Mouse (Mus musculus) adrenal gland (tissue): ENCODE results near the gene Lcmt1.

Source experiments
- intact Hi-C: fragments of 180-260 bp; cut with DNase I; formaldehyde crosslinking; loops from one replicate; pipeline ENCODE4 v1.15.1; 2025
- long read RNA-seq, 2 experiments: library from polyadenylated mRNA; unstranded; transcript quantifications; one replicate each; pipeline ENCODE4 v2.0.0; 2020; ENCODE audit warnings: borderline replicate concordance in 1 of 2; ENCODE audit not compliant: insufficient replicate concordance in 1 of 2

Gene Lcmt1
- long read RNA-seq, experiment 1, transcript Lcmt1-201 (11 exons, 1,369 nt) = major isoform, 46 of 52 reads
- long read RNA-seq, experiment 1, partial matches to known transcripts = 2 of 52 reads
- long read RNA-seq, experiment 1, other reads (novel, unspliced or antisense) = 3 of 52 reads
- long read RNA-seq, experiment 2, transcript Lcmt1-201 (11 exons, 1,369 nt) = major isoform, 48 of 55 reads
- long read RNA-seq, experiment 2, partial matches to known transcripts = 2 of 55 reads
- long read RNA-seq, experiment 2, other reads (novel, unspliced or antisense) = 5 of 55 reads

DNA sequence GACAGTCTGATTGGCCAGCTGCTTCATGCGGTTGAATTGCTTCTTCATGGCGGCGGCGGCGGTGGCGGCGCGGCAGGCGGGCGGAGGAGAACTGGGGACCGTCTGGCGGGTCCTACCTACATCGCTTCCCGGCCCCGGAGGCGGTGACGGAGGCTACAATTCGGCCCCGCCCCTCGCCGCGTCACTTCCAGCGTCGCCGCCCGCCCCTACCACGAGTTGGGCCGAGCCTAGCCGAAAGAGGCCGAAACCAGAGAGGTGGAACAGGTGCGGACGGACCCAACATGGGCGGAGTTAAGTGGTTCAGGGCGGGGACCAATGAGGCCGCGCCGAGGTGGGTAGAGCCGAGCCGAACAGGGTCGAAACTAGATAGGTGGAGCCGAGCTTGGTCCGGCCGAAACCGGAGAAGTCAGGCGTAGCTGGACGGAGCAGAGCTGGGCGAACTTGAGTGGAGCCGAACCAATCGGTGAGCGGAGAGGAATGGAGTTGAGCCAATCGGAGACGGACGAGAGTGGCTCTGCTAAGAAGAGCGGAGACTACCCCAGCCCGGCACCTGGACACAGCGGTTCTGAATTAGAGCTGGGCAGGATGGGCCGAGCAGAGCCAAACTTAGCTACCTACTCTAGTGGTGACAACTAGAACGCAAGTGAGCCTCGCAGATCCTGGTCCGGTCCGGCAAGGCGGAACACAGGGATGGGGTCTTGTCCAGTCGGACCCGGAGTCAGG is at the start of gene Lcmt1, which contains the start of gene Arhgap17:
TSS of gene Lcmt1 (plus strand) at position 26 of the 723 bp plus-strand sequence.
TSS of gene Arhgap17 (minus strand) at position 157 of the 723 bp plus-strand sequence.
- intact Hi-C loops = loop anchor here (5.0 kb wide), 1 partner anchor 38 kb away; no protein-coding TSS in a partner anchor

DNA sequence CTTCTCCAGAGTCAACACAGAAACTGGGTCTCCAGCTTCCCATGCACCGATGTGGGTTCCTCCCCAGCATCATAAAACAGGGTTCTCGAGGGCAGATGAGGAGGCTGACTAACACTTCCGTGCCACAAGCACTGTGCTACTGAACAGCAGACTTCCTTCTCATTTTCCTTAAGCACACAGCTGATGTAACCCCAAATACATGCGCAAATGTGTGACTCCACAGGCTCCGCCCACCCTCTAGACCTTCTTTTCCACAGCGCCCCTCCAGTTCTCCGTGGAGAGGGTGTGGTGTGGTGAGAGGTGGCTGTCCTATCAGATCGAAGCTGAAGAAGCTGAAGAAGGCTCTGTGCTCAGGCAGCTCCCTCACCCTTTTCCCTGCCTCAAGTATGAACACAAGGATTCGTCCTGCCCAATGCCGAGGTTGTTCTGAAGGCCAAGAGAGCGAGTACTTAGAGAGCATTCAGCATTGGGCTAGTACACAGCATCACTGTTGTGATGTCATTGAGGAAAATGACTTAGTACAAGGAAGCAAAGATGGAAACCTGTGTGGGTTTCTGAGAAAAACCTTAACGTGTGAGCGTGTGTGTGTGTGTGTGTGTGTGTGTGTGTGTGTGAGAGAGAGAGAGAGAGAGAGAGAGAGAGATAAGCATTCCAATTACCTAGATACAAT is 47.0 kb upstream of the Lcmt1 start:
- intact Hi-C loops = no loop called here

DNA sequence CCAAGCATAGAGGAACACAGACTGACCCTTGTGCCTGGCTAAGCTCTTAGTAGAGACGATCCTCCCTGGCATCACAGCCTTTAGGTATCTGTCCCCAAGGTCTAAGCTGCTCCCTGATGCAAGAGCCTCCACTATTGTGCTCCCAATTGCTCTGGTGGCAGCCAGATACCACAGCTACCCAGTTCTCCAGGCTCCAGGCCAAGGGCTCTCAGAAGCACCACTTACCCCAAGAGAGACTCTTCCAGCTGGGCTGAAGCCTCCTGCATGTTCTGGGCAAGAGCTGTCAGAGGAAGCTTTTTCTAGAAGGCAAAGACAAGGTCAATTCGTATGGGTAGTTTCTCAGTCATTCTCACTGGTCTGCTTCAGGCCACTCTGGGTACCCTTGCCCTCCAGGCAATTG is 46.2 kb upstream of the Lcmt1 start:
- intact Hi-C loops = no loop called here

GRCm38 (mm10) chr7:123324105-123324504 is 45.5 kb upstream of the Lcmt1 start:
- intact Hi-C loops = no loop called here

- intact Hi-C loops = no loop called here
Measured at GRCm38 (mm10) chr7:123326062-123326461, 43.5 kb upstream of the Lcmt1 start.

DNA sequence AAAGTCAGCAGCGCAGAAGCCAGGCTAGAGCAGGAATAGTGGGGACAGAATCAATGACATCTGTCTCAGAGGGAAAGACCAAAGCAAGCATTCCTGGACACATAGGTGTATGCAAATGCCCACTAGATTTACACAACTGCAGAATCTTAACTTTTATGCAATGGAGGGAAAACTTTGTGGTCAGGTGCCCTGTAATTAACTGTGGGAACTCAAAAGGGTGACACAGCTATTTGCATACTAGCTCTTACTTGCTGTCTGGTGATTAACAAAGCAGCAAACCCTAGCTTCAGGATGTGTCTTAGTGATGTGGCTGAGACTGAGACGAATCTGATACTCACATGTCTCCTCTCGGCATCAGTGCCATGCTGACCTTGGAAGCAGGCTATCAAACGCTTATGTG is 42.7 kb upstream of the Lcmt1 start:
- intact Hi-C loops = no loop called here

- intact Hi-C loops = no loop called here
Measured at GRCm38 (mm10) chr7:123327909-123328308, 41.7 kb upstream of the Lcmt1 start.

DNA sequence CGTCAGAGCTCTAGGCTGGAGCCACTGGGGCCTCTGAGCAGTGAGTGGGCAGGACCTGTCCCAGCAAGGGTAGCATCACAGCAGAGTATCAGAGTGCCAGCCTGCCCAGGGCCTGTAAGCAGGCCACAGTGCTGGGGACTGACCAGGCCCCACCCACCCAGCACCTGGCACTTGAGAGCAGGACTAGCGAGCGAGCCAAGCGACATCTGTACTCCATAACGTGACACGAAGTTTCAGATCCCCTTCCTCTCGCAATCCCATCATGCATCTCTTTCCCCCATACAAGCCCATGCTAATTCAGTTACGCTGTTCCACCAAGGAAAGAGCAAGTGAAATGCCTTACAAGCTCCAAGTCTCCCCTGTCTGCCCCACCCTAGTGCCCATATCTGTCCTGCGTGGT is 39.1 kb upstream of the Lcmt1 start:
- intact Hi-C loops = loop anchor here (5.0 kb wide), 1 partner anchor 37 kb away; the partner anchor contains the start of genes Arhgap17 and Lcmt1

- intact Hi-C loops = no loop called here
Measured at GRCm38 (mm10) chr7:123336322-123336721, 33.3 kb upstream of the Lcmt1 start.

DNA sequence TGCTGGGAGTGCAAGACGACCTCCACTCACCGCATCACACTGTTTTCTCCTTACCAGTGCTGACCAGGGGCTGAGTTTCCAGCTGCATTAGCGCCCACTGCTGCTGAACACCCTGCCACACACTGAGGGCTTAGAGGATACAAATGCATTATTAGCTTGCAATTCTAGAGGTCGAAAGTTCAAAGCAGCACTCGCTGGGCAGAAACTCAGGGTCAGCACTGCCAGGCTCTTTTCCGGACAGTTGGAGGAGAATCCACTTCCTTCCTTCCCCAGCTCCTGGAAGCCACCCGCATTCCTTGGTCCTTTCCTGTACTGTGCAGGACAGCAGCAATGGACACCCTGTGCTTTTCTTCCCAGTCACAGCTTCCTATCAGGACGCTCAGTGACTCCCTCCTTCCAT is 31.2 kb upstream of the Lcmt1 start:
- intact Hi-C loops = no loop called here

GRCm38 (mm10) chr7:123341896-123342295 is 27.7 kb upstream of the Lcmt1 start:
- intact Hi-C loops = no loop called here

DNA sequence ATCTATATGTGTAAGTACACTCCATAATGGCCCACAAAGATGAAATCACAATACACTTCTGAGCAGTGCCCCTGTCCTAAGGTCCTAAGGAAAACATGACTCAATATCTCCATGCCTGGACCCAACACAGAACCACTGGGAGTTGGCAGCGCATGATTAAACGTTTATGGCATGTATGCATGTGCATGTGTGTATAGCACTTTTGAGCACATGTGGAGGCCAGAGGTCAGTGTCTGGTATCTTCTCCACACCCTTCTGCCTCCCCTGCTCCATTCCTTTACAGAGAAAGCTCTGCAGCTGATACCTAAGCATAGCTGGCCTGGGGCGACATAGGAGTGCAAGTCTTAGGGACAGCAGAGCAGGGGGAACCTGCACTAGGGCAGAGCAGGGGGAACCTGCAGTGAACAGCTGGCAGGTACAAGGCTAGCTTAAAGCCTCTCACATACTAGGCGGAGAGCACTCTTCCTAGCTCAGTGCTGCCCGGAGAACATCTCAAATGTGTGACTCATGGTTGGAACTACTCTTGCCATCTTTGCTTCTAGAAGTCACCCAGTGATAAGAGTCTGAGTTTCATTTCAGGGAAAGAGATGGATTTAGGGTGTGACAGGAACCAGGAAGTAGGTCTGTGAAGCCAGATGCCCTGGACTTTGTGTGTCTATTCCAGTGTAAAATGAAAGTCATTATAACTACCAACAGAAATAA is 25.4 kb upstream of the Lcmt1 start:
- intact Hi-C loops = no loop called here

GRCm38 (mm10) chr7:123345041-123345544 is 24.5 kb upstream of the Lcmt1 start:
- intact Hi-C loops = no loop called here

DNA sequence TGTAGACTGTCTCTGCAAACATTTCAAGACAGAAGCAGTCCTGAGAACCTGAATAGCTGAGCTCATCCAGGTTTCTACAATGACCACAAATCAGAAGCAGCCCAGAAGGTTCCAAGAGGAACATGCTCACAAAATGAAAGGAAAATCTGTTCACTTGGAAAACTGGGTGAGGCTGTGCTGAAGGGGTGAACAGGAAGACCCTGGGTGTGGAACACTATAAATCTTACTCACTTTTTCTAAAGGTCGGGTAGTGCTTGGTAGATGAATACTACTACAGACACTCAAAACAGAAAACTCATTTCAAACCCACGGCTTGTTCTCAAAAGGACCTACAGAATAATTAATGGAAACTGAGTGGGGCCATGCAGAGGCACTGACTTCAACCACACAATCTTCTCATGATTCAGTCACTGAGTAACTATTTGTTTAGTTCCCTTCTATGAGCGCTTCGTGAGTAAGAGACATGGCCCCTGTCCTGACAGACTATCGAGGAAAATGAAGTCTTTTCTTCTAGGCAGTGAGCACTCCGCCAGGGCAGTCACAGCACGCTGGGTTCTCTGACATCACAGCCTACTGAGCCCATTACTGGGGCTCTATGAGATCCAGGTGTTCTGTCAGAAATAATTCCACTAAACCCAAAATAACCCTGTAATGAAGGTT is 22.8 kb upstream of the Lcmt1 start:
- intact Hi-C loops = no loop called here

GRCm38 (mm10) chr7:123349813-123350212 is 19.8 kb upstream of the Lcmt1 start:
- intact Hi-C loops = no loop called here

GRCm38 (mm10) chr7:123350243-123350642 is 19.3 kb upstream of the Lcmt1 start:
- intact Hi-C loops = no loop called here

DNA sequence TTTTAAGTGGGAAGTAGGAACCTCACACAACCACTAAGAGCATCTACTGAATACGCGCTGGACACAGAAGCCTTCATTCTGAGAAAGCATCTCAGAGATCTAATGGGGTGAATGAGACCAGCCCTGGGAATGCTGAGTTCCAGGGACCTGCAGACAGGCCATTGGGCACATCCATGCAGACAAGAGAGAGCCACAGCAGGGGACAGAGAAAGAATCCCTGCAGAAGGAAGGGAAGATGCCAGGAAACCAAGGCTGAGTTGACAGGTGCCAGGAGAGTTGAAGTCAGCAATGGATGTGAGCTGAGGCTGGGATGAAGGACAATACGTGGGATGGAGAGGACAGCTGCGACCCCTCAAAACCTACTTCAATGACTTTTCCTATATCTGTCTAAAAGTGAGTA is 16.5 kb upstream of the Lcmt1 start:
- intact Hi-C loops = no loop called here

DNA sequence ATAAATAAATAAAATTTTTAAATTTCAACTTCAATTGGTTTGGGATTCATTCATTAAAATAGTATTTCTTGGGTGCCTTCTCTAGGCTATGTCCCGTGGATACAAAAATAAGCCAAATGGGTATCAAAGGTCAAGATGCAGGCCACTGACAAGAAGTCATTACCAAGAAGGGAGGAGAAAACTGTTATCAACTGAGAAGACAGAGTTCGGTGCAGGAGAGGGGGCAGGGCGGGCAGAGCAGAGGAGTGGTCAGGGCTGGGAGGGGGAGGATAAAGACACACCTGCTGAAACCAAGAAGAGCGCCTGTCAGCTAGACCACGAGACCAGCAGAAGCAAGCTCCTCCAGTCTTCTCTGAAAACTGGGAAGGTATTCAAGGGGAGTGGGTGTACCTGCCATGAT is 15.7 kb upstream of the Lcmt1 start:
- intact Hi-C loops = no loop called here

- intact Hi-C loops = no loop called here
Measured at GRCm38 (mm10) chr7:123354392-123354791, 15.2 kb upstream of the Lcmt1 start.

DNA sequence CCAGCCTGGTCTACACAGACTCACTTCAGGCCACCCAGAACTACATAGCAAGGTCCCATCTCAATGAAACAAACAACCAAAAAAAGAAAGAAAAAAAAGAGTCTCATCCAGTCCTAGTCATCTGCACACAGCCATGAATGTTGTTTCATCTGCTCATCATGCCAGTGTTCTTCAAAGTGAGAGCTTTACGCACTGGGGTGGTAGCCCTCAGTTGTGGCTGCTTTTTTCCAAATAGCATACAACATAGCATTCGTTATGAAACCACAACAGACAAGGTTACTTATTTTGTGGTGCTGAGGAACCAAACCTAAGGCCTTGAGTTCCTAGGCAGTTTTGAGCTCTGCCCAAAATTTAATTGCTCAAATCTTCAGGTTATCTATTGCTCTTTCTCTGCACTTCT is 14.7 kb upstream of the Lcmt1 start:
- intact Hi-C loops = no loop called here

GRCm38 (mm10) chr7:123356158-123356557 is 13.4 kb upstream of the Lcmt1 start:
- intact Hi-C loops = no loop called here
